Mouse (Mus musculus) cerebellum, postnatal 14 days (tissue): ENCODE measurements around the gene Gpr84.

ENCODE experiments used
- DNase-seq, 2 experiments: peaks; one replicate each; pipeline ENCODE4 v3.0.0; 2021; ENCODE audit warnings: mixed read lengths in 2 of 2

The Gpr84 gene

GRCm38 (mm10) chr15:103310365-103310910 lies at the start of gene Gpr84:
Gene Gpr84, minus strand, starts transcription at chr15:103310612.
- no peak for DNase-seq

DNA sequence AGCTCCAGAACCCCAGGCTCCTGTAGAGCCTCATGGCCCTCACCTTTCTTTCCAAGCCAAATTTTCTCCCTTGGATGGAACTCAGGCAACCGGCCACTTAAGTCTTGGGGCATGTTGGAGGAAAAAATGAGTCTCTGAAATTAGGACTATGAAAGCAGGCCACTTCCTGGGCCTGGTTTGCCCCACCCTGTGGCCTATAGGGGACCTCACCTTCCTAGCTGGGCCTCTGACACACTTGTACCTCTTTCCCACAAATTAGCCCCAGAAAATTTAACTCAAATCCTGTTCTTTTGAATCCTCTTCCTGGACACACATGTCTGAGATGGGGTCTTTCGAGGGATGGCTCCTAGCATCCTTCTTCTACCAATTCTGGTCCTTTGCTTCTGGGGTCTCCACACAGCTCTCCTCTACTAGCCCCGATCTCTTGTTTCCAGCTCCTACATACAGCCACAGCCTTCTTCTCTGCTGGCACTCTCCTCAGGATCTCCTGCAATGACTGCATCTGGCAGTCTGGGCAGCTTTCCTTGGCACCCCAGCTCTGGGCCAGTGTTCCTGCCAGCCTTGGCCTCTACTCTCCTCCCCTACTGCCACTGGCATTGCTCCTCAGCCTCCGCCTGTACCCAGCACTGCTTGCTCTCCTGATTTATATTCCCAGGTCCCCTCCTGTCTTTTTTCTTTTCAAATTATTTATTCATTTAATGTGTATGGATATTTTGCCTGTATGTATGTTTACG lies 49.6 kb upstream of the Gpr84 start:
- peak; percentile 92 to 96 for DNase-seq

- DNase-seq = peak in 1 of 2 experiments; percentile 48
Measured at GRCm38 (mm10) chr15:103359122-103359510, 48.7 kb upstream of the Gpr84 start.

DNA sequence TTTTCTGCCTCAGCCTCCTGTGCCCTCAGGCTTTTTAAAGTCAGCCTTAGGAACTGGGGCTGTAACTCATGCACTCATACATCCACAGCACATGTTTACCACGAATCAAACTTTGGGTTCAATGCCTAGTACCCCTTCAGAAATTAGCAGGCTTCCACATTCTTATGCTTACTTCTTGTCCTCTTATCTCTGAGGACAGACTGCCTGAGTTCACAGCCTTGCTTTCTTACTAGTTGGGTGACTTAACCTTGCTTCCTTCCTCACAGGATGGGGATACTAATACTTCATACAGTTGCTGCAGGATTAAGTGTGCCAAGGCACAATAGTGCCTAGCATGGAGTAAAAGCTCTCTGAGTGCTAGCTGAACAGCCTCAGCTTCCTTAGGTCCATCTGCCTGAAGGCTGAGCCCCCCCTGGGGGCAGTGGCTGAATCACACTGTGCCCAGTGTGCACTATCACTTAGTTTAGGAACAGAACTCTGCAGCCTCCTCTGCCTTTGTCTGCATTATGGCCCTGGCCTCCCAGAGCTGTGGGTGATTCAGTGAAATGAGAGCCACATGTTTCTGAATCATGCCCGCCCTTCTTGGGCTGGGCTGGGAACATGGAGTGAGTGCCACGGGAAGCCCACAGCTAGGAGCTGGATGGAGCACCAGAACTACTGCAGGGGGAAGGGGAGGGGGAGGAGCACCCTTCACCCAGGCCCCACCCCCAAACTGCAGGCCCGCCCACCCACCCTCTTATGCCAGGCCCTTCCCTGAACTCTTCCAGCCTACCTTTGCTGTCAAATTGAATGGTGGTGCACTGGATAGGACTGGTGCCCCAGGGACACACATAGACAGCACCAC lies 48.1 kb upstream of the Gpr84 start:
- no peak for DNase-seq

DNA sequence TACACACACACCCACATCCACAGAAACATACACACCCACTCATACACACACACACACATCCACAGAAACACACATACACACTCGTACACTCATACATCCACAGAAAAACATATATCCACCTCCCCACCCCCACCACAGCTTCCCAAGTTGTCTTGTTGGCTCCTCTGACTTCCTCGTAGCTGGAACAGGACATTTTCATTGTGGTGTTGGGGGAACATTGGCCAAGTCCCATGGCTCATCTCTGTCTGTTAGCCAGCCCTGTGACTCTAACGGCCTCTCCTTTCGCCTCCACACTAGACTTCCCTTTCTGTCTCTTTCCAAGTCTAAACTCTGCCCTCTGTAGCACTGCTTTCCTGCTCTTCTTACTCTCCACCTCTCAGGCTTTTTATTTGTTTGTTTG lies 47.4 kb upstream of the Gpr84 start:
- no peak for DNase-seq

DNA sequence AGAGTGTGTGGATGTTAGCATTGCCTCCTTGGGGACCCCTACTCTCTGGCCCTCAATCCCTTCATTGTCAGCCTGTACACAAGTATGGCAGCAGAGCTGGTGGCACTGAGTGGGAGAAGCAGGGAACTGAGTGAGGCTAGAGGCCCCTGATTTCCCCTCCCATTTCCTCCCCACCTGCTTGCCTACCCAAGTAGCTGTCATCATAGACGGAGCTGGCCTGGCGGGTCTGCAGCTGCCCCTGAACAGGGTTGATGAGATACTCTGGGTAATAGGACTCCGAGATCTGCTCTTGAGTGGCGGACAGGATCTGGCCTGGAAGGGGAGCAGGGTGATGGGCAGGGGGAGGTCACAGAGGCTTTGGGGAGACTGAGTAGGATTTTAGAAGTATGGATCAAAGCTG lies 45.7 kb upstream of the Gpr84 start:
- no peak for DNase-seq

DNA sequence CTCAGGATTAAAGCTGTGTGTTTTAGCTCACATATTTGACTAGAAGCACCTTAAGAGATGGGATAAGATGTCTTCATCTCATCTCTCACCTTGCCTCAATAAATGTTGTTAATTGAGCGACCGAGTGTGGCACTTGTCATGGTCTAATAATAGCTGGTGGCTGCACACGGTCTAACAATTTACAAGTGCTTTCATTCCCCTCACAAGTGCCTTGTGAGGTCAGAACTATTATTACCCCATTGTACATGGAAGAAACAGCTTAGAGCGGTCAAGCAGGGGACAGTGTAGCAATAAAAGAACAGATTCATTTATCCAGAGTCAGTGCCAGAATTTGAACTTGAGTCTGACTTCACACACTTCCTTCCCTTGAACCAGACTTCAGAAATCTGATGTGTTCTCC lies 45.0 kb upstream of the Gpr84 start:
- DNase-seq = no peak

- peak; percentile 80 to 90 for DNase-seq
Measured at GRCm38 (mm10) chr15:103354690-103355089, 44.3 kb upstream of the Gpr84 start.

GRCm38 (mm10) chr15:103353511-103354256 lies 43.3 kb upstream of the Gpr84 start:
- no peak for DNase-seq

DNA sequence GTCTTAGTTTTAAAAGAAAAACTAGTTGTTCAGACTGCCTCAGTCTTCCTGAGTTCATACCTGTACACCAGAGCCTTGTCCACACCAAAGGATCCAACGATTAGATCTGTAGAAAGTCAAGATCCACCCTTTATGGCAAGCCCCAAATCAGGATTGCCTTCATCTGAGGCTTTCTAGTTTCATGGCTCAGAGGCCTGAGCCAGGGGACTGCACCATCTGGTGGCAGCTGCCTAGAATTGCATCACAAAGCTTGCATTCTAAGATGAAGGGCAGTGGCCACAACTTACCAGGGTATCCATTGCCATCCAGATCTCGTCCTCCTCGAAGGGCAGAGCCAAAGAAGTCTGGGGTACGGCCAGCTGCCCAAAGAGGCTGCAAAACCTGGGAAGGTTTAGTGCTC lies 42.4 kb upstream of the Gpr84 start:
- peak; percentile 81 to 82 for DNase-seq

- peak; percentile 80 to 87 for DNase-seq
Measured at GRCm38 (mm10) chr15:103347275-103347684, 36.9 kb upstream of the Gpr84 start.

DNA sequence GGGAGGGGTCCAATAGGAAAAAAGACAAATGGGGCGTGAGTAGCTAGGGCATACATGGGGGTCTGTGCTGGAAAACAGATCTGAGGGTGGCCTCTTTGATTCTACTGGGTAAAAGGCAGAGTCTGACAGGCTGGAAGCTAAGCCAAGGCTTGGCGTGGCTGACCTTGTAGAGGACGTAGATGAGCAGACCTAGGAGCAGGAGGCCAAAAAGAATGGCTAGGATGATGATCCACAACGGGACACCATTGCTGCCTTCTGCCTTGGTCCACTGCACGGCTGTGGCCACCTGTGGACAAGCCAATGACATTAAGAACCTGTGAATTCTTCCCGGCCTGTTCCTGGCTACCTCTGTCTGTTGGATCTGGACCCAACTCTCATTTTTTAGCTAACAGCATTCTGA lies 35.4 kb upstream of the Gpr84 start:
- no peak for DNase-seq

DNA sequence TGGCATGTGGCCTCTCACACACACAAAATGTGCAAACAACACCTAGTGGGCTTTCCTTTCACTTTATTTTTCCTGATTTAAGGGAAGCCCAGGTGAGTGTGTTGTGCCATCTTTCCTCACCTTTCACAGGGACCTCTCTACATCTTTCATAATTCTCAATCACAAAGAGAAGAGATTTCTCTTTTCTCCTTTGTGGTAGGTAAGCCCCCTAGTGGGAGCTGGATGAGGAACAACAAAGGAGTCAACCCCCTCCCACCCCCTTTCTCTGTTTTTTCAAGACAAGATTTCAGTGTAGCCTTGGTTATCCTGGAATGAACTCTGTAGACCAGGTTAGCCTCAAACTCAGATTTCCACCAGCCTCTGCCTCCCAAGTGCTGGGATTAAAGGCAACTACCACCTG lies 33.1 kb upstream of the Gpr84 start:
- no peak for DNase-seq

DNA sequence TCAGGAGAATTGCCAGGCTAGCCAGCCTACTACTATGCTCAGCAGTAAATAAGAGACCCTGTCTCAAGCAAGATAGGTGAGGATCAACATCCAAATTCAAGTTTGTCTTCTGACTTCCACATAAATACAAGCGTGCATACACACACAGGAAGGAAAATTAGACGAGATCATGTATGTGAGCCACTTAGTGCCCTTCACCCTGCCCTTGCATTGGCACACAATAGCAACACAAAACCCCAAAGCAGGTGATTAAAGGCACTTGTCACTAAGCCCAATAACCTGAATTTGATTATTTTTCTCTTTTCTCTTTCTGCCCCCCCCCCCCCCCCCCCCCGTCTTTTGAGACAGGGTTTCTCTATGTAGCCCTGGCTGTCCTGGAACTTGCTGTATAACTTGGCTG lies 32.6 kb upstream of the Gpr84 start:
- no peak for DNase-seq

- DNase-seq = peak; percentile 86 to 88
Measured at GRCm38 (mm10) chr15:103342415-103342814, 32.0 kb upstream of the Gpr84 start.

GRCm38 (mm10) chr15:103341547-103341946 lies 31.1 kb upstream of the Gpr84 start:
- no peak for DNase-seq

GRCm38 (mm10) chr15:103340786-103341185 lies 30.4 kb upstream of the Gpr84 start:
- DNase-seq = no peak

DNA sequence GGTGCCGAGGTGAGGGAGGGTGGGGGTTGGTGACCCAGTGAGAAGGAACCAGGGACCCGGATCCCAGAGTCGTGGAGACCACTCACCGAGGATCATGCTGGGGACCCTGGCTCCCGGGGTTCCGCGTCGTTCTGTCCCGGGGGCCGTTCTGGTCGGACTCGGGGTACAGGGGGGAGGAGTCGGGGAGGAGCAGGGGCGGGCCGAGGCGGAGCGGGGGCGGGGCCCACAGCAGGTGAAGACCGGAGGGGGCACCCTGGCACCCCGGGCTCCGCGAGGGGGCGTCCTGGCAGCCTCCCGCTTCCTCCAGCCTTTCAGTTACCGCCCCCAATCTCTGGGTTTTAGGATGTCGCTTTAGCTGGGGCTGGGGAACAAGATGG lies 29.5 kb upstream of the Gpr84 start, which contains the start of gene Zfp385a:
Gene Zfp385a, minus strand, starts transcription at position 133 of the 377 bp plus-strand sequence.
- DNase-seq = peak in 1 of 2 experiments; percentile 54

- no peak for DNase-seq
Measured at GRCm38 (mm10) chr15:103339166-103339960, 29.0 kb upstream of the Gpr84 start.

DNA sequence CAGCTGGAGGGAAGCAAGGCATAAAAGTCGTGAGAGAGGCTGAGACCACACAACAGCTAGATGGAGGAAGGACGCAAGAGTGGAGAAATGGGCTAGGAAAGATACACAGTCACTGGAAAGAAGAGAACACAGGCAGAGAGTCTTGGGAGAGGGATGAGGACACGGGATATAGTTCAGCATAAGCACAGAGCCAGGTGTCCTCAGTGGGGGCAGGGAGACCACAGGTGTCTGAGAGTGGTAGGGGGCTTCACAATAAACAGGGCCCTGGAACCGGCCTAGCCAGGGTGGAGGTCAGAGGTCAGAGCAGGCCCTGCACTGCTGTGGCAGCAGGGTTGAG lies 28.4 kb upstream of the Gpr84 start:
- no peak for DNase-seq

- no peak for DNase-seq
Measured at GRCm38 (mm10) chr15:103336996-103337667, 26.7 kb upstream of the Gpr84 start.
